Mouse (Mus musculus): Measurements from ENCODE around the gene Rabl6.

Rabl6 gene

GRCm38 (mm10) chr2:25591863-25592262 is 16.5 kb downstream of the Rabl6 start:
- DNase-seq (ENCODE audit: low spot score): no peak

- no peak for DNase-seq (ENCODE audit: low spot score)
Measured at GRCm38 (mm10) chr2:25588227-25588907, 20.0 kb downstream of the Rabl6 start.

- no peak for DNase-seq (ENCODE audit: low spot score)
Measured at GRCm38 (mm10) chr2:25587290-25587689, 21.0 kb downstream of the Rabl6 start.

GRCm38 (mm10) chr2:25585601-25586000 is 22.7 kb downstream of the Rabl6 start:
- DNase-seq (ENCODE audit: low spot score): no peak

GRCm38 (mm10) chr2:25584856-25585255 is 23.5 kb downstream of the Rabl6 start:
- DNase-seq (ENCODE audit: low spot score): no peak

GRCm38 (mm10) chr2:25584152-25584551 is 24.2 kb downstream of the Rabl6 start:
- no peak for DNase-seq (ENCODE audit: low spot score)

- no peak for DNase-seq (ENCODE audit: low spot score)
Measured at GRCm38 (mm10) chr2:25583571-25583970, 24.8 kb downstream of the Rabl6 start.

GRCm38 (mm10) chr2:25583120-25583481 is 25.2 kb downstream of the Rabl6 start:
- no peak for DNase-seq (ENCODE audit: low spot score)

GRCm38 (mm10) chr2:25582466-25583119 is 25.7 kb downstream of the Rabl6 start:
- peak; percentile 67 for DNase-seq (ENCODE audit: low spot score)

GRCm38 (mm10) chr2:25581901-25582301 is 26.4 kb downstream of the Rabl6 start:
- DNase-seq (ENCODE audit: low spot score): no peak

- DNase-seq (ENCODE audit: low spot score): no peak
Measured at GRCm38 (mm10) chr2:25581294-25581864, 26.9 kb downstream of the Rabl6 start, which contains the start of gene Ajm1. Ajm1 (minus strand) TSS chr2:25581757.

GRCm38 (mm10) chr2:25580621-25581101 is 27.7 kb downstream of the Rabl6 start:
- no peak for DNase-seq (ENCODE audit: low spot score)

GRCm38 (mm10) chr2:25579737-25580460 is 28.4 kb downstream of the Rabl6 start:
- DNase-seq (ENCODE audit: low spot score): no peak

GRCm38 (mm10) chr2:25578796-25579736 is 29.3 kb downstream of the Rabl6 start:
- no peak for DNase-seq (ENCODE audit: low spot score)

- no peak for DNase-seq (ENCODE audit: low spot score)
Measured at GRCm38 (mm10) chr2:25577951-25578795, 30.1 kb downstream of the Rabl6 start.

- DNase-seq (ENCODE audit: low spot score): no peak
Measured at GRCm38 (mm10) chr2:25576965-25577891, 31.1 kb downstream of the Rabl6 start.

- DNase-seq (ENCODE audit: low spot score): no peak
Measured at GRCm38 (mm10) chr2:25576028-25576850, 32.1 kb downstream of the Rabl6 start.

GRCm38 (mm10) chr2:25575432-25576027 is 32.8 kb downstream of the Rabl6 start:
- peak; percentile 76 for DNase-seq (ENCODE audit: low spot score)

All from testis, postnatal 10 days (tissue).